Mouse (Mus musculus) cortical plate, adult 2 months (tissue): ENCODE data around the gene Aldh1a2. TPM values are rescaled to one million over a fixed set of nuclear protein-coding genes. Genes with fewer than 3 reads are reported as not detected.

Experiments used
- H3K27ac ChIP-seq: fragments of 200-500 bp; 2 replicates; pipeline ENCODE4 v1.5.1; 2012; ENCODE audit warnings: low read length, control low read depth, inconsistent platforms; ENCODE audit not compliant: insufficient read depth
- H3K4me1 ChIP-seq: fragments of 200-500 bp; 2 replicates; pipeline ENCODE4 v1.6.1; 2011; ENCODE audit warnings: low read length; ENCODE audit not compliant: control insufficient read depth, insufficient read depth
- H3K4me3 ChIP-seq: fragments of 200-500 bp; 2 replicates; pipeline ENCODE4 v1.5.1; 2011; ENCODE audit warnings: mild to moderate bottlenecking, low read length, control low read depth; ENCODE audit not compliant: insufficient read depth
- CTCF ChIP-seq: fragments of 200-500 bp; IDR thresholded peaks from 2 replicates; pipeline ENCODE4 v1.5.1; 2011; ENCODE audit warnings: mild to moderate bottlenecking, control low read depth, low read length; ENCODE audit not compliant: insufficient read depth; ENCODE audit errors: extremely low read depth
- POLR2A ChIP-seq: fragments of 200-500 bp; IDR thresholded peaks from 2 replicates; pipeline ENCODE4 v1.6.1; 2011; ENCODE audit warnings: mild to moderate bottlenecking, low read length, control low read depth; ENCODE audit not compliant: insufficient read depth; ENCODE audit errors: extremely low read depth
- polyA plus RNA-seq: library from polyadenylated mRNA; depleted of rRNA; stranded (reverse); fragments of >200 nt; gene quantifications from 2 replicates; pipeline ENCODE4 v1.2.3, GENCODE M21; 2012

Aldh1a2 gene
- polyA plus RNA-seq, 1 experiment = 8.1 TPM

DNA sequence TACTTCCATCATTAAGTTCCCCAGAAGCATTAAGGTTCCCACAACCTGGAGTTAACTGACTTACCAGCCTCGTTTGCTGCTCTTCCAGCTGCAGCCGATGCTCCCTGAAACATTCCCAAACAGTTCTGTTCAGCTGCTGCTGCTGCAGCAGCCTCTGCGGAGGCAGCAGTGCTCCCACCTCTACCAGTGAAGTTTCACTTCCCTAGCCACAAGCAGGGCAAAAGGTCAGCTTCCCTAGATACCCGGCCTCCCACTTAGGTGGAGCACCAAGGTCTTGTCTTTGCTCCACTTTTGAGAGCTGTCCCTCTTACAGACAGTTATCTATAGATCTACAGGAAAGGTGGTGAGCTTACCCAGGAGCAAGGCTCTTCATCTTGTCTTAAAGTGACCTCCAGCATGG is 2.0 kb upstream of the Aldh1a2 start:
- H3K27ac ChIP-seq = no peak overlapping the region
- no peak for TF ChIP-seq CTCF
- TF ChIP-seq POLR2A = no peak

GRCm38 (mm10) chr9:71216036-71216995 is 727 bp downstream of the Aldh1a2 start:
- Histone ChIP-seq H3K4me1 (no peaks in the 10 kb centered on the region), H3K4me3 (no peak overlapping the region), H3K27ac (no peak overlapping the region)
- no peak for TF ChIP-seq CTCF
- no peak for TF ChIP-seq POLR2A

More for the DNA sequence above, 2.0 kb upstream of the Aldh1a2 start:
- Histone ChIP-seq H3K4me3 (no peak overlapping the region), H3K4me1 (no peaks in the 10 kb centered on the region)

- Histone ChIP-seq H3K4me1 (no peaks in the 10 kb centered on the region), H3K4me3 (no peak overlapping the region), H3K27ac (no peak overlapping the region)
- TF ChIP-seq CTCF = no peak
- no peak for TF ChIP-seq POLR2A
These were observed 1.6 kb downstream of the Aldh1a2 start for GRCm38 (mm10) chr9:71216996-71217792.

GRCm38 (mm10) chr9:71217793-71218095 is 2.2 kb downstream of the Aldh1a2 start:
- Histone ChIP-seq H3K27ac (no peak overlapping the region), H3K4me3 (no peak overlapping the region), H3K4me1 (no peaks in the 10 kb centered on the region)
- TF ChIP-seq CTCF (no peak), POLR2A (no peak)

- H3K4me3 ChIP-seq = no peak overlapping the region
- no peaks in the 10 kb centered on the region for H3K4me1 ChIP-seq
- TF ChIP-seq CTCF (no peak), POLR2A (no peak)
- H3K27ac ChIP-seq = no peak overlapping the region
These were observed 3.6 kb downstream of the Aldh1a2 start for GRCm38 (mm10) chr9:71219161-71219560.

- Histone ChIP-seq H3K27ac (no peak overlapping the region), H3K4me1 (no peaks in the 10 kb centered on the region), H3K4me3 (no peak overlapping the region)
- TF ChIP-seq POLR2A (no peak), CTCF (no peak)
These were observed 4.8 kb downstream of the Aldh1a2 start for GRCm38 (mm10) chr9:71220401-71220800.

GRCm38 (mm10) chr9:71227226-71227970 is 11.8 kb downstream of the Aldh1a2 start:
- no peak overlapping the region for H3K27ac ChIP-seq
- no peak overlapping the region for H3K4me3 ChIP-seq
- H3K4me1 ChIP-seq = no peaks in the 10 kb centered on the region
- TF ChIP-seq CTCF (no peak), POLR2A (no peak)

DNA sequence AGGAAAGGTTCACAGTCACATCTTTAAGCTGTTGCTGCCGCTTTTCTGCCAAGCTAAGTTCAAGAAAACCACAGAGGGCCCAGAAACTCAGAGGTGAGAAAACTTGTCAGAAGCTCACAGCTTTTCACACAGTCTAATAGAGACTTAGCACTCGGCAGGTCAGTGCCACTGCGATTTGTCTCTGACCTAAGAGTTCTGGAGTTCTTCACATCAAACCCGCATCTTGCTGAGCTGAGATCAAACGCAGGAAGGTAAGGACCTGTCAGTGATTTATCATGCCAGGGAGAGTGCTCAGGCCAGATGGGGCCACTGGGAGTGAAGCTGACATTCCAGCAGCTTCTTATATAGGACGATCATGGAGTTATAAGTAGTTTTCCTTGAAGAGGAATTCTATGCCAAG is 14.4 kb downstream of the Aldh1a2 start:
- no peak overlapping the region for H3K27ac ChIP-seq
- TF ChIP-seq POLR2A (no peak), CTCF (no peak)
- no peaks in the 10 kb centered on the region for H3K4me1 ChIP-seq
- H3K4me3 ChIP-seq = no peak overlapping the region

- Histone ChIP-seq H3K4me3 (no peak overlapping the region), H3K27ac (no peak overlapping the region), H3K4me1 (no peaks in the 10 kb centered on the region)
- TF ChIP-seq POLR2A = no peak
- TF ChIP-seq CTCF = no peak
These were observed 21.0 kb downstream of the Aldh1a2 start for GRCm38 (mm10) chr9:71236540-71236939.
